Mouse (Mus musculus): ENCODE measurements around the gene Mmachc. TPM values are rescaled to one million over a fixed set of nuclear protein-coding genes. Genes with fewer than 3 reads are reported as not detected.

Gene Mmachc
- polyA plus RNA-seq, 1 experiment from 2014 or later: 27.0 TPM

GRCm38 (mm10) chr4:116721098-116721628, 13.0 kb upstream of the Mmachc start:
- H3K27ac ChIP-seq (ENCODE audit: low read length): peak overlapping the region; percentile 87
- no peaks in the 10 kb centered on the region for H3K9me3 ChIP-seq (ENCODE audit: low read length)
- H3K27me3 ChIP-seq (ENCODE audit: insufficient read depth, low read length): no peaks in the 10 kb centered on the region
- peak; percentile 79 for ATAC-seq (ENCODE audit: low FRiP score, low TSS enrichment)
- WGBS: under 1% methylated on average over 29 of the region's 29 CpGs
- peak overlapping the region; percentile 89 for H3K4me3 ChIP-seq (ENCODE audit: low read length)
- peaks cover 10% of the 10 kb centered on the region; the same call in 1 of the 2 replicates for H3K4me1 ChIP-seq (ENCODE audit: insufficient read depth, low read length)
- peak overlapping the region; percentile 90 for H3K4me2 ChIP-seq (replicated peaks; ENCODE audit: low read depth, low read length)
- H3K36me3 ChIP-seq (ENCODE audit: insufficient read depth, low read length): no peaks in the 10 kb centered on the region
- H3K9ac ChIP-seq (replicated peaks; ENCODE audit: low read length): peak overlapping the region; percentile 86

GRCm38 (mm10) chr4:116720343-116721097, 12.3 kb upstream of the Mmachc start, which contains the start of gene Tesk2:
Gene Tesk2, plus strand, starts transcription at chr4:116720948.
- under 1% methylated on average over 34 of the region's 34 CpGs for WGBS
- H3K9me3 ChIP-seq (ENCODE audit: low read length): no peaks in the 10 kb centered on the region

GRCm38 (mm10) chr4:116719396-116719795, 11.2 kb upstream of the Mmachc start:
- 21% methylated on average over 3 of the region's 3 CpGs for WGBS
- no peaks in the 10 kb centered on the region for H3K9me3 ChIP-seq (ENCODE audit: low read length)
- ATAC-seq (ENCODE audit: low FRiP score, low TSS enrichment): no peak

More at GRCm38 (mm10) chr4:116720343-116721097, 12.3 kb upstream of the Mmachc start, which contains the start of gene Tesk2:
- peaks cover 10% of the 10 kb centered on the region; the same call in 1 of the 2 replicates for H3K4me1 ChIP-seq (ENCODE audit: insufficient read depth, low read length)
- peak within 1 kb of the TSS; percentile 89 for H3K4me3 ChIP-seq (ENCODE audit: low read length)
- H3K27me3 ChIP-seq (ENCODE audit: insufficient read depth, low read length): no peaks in the 10 kb centered on the region
- H3K27ac ChIP-seq (ENCODE audit: low read length): peak within 1 kb of the TSS; percentile 87
- peak within 1 kb of the TSS; percentile 86 for H3K9ac ChIP-seq (replicated peaks; ENCODE audit: low read length)
- no peaks in the 10 kb centered on the region; the same call in 1 of the 2 replicates for H3K36me3 ChIP-seq (ENCODE audit: insufficient read depth, low read length)
- ATAC-seq (ENCODE audit: low FRiP score, low TSS enrichment): peak; percentile 98
- H3K4me2 ChIP-seq (replicated peaks; ENCODE audit: low read depth, low read length): peak within 1 kb of the TSS; percentile 90

GRCm38 (mm10) chr4:116712536-116712935, 4.3 kb upstream of the Mmachc start:
- H3K4me1 ChIP-seq (ENCODE audit: insufficient read depth, low read length): peaks cover 9% of the 10 kb centered on the region
- peaks cover 10% of the 10 kb centered on the region; the same call in 1 of the 2 replicates for H3K36me3 ChIP-seq (ENCODE audit: insufficient read depth, low read length)
- H3K27ac ChIP-seq (ENCODE audit: low read length): no peak overlapping the region
- H3K9ac ChIP-seq (replicated peaks; ENCODE audit: low read length): no peak overlapping the region
- ATAC-seq (ENCODE audit: low FRiP score, low TSS enrichment): no peak
- no peak overlapping the region for H3K4me2 ChIP-seq (replicated peaks; ENCODE audit: low read depth, low read length)
- H3K27me3 ChIP-seq (ENCODE audit: insufficient read depth, low read length): no peaks in the 10 kb centered on the region
- WGBS: 32% methylated on average over 1 of the region's 1 CpGs
- no peaks in the 10 kb centered on the region for H3K9me3 ChIP-seq (ENCODE audit: low read length)
- H3K4me3 ChIP-seq (ENCODE audit: low read length): no peak overlapping the region

More at GRCm38 (mm10) chr4:116719396-116719795, 11.2 kb upstream of the Mmachc start:
- H3K4me1 ChIP-seq (ENCODE audit: insufficient read depth, low read length): peaks cover 10% of the 10 kb centered on the region; the same call in 1 of the 2 replicates
- no peak overlapping the region for H3K4me2 ChIP-seq (replicated peaks; ENCODE audit: low read depth, low read length)
- no peak overlapping the region for H3K27ac ChIP-seq (ENCODE audit: low read length)
- no peak overlapping the region for H3K4me3 ChIP-seq (ENCODE audit: low read length)
- H3K36me3 ChIP-seq (ENCODE audit: insufficient read depth, low read length): peaks cover 8% of the 10 kb centered on the region; the same call in 1 of the 2 replicates
- no peaks in the 10 kb centered on the region for H3K27me3 ChIP-seq (ENCODE audit: insufficient read depth, low read length)
- no peak overlapping the region for H3K9ac ChIP-seq (replicated peaks; ENCODE audit: low read length)

- Histone ChIP-seq H3K4me1 (ENCODE audit: insufficient read depth, low read length) (peaks cover 9% of the 10 kb centered on the region), H3K27me3 (ENCODE audit: insufficient read depth, low read length) (no peaks in the 10 kb centered on the region), H3K9ac (replicated peaks; ENCODE audit: low read length) (no peak overlapping the region), H3K27ac (ENCODE audit: low read length) (no peak overlapping the region), H3K36me3 (ENCODE audit: insufficient read depth, low read length) (peaks cover 7% of the 10 kb centered on the region; the same call in 1 of the 2 replicates), H3K4me3 (ENCODE audit: low read length) (no peak overlapping the region), H3K4me2 (replicated peaks; ENCODE audit: low read depth, low read length) (no peak overlapping the region), H3K9me3 (ENCODE audit: low read length) (no peaks in the 10 kb centered on the region)
- no peak for ATAC-seq (ENCODE audit: low FRiP score, low TSS enrichment)
- WGBS: 88% methylated on average over 2 of the region's 2 CpGs
Observed at GRCm38 (mm10) chr4:116710154-116710553, 1.9 kb upstream of the Mmachc start.

GRCm38 (mm10) chr4:116708791-116709390, 685 bp upstream of the Mmachc start:
- Histone ChIP-seq H3K4me2 (replicated peaks; ENCODE audit: low read depth, low read length) (peak overlapping the region; percentile 85), H3K36me3 (ENCODE audit: insufficient read depth, low read length) (peaks cover 4% of the 10 kb centered on the region; the same call in 1 of the 2 replicates), H3K27ac (ENCODE audit: low read length) (peak overlapping the region; percentile 1; the same call in 1 of the 2 replicates), H3K4me3 (ENCODE audit: low read length) (peak overlapping the region; percentile 77), H3K4me1 (ENCODE audit: insufficient read depth, low read length) (peaks cover 9% of the 10 kb centered on the region), H3K9ac (replicated peaks; ENCODE audit: low read length) (peak overlapping the region; percentile 72), H3K27me3 (ENCODE audit: insufficient read depth, low read length) (no peaks in the 10 kb centered on the region), H3K9me3 (ENCODE audit: low read length) (no peaks in the 10 kb centered on the region)
- ATAC-seq (ENCODE audit: low FRiP score, low TSS enrichment): peak; percentile 25; the same call in 1 of the 2 replicates
- WGBS: 5% methylated on average over 9 of the region's 9 CpGs

- 13% methylated on average over 9 of the region's 9 CpGs for WGBS
- Histone ChIP-seq H3K9me3 (ENCODE audit: low read length) (no peaks in the 10 kb centered on the region), H3K27ac (ENCODE audit: low read length) (no peak overlapping the region), H3K4me1 (ENCODE audit: insufficient read depth, low read length) (peaks cover 9% of the 10 kb centered on the region), H3K36me3 (ENCODE audit: insufficient read depth, low read length) (peaks cover 7% of the 10 kb centered on the region; the same call in 1 of the 2 replicates), H3K27me3 (ENCODE audit: insufficient read depth, low read length) (no peaks in the 10 kb centered on the region), H3K9ac (replicated peaks; ENCODE audit: low read length) (peak overlapping the region; percentile 78), H3K4me3 (ENCODE audit: low read length) (peak overlapping the region; percentile 77), H3K4me2 (replicated peaks; ENCODE audit: low read depth, low read length) (peak overlapping the region; percentile 66)
- 0 out of 2 replicates have a peak, but pooled peaks have one; percentile 2 for ATAC-seq (ENCODE audit: low FRiP score, low TSS enrichment)
Observed at GRCm38 (mm10) chr4:116707666-116708065, 540 bp downstream of the Mmachc start.

- H3K4me3 ChIP-seq (ENCODE audit: low read length): no peak overlapping the region
- H3K27me3 ChIP-seq (ENCODE audit: insufficient read depth, low read length): no peaks in the 10 kb centered on the region
- H3K4me1 ChIP-seq (ENCODE audit: insufficient read depth, low read length): peaks cover under 1% of the 10 kb centered on the region
- WGBS: 31% methylated on average over 6 of the region's 6 CpGs
- no peak overlapping the region for H3K9ac ChIP-seq (replicated peaks; ENCODE audit: low read length)
- peaks cover 30% of the 10 kb centered on the region for H3K36me3 ChIP-seq (ENCODE audit: insufficient read depth, low read length)
- H3K9me3 ChIP-seq (ENCODE audit: low read length): no peaks in the 10 kb centered on the region
- no peak overlapping the region for H3K4me2 ChIP-seq (replicated peaks; ENCODE audit: low read depth, low read length)
- H3K27ac ChIP-seq (ENCODE audit: low read length): no peak overlapping the region
- ATAC-seq (ENCODE audit: low FRiP score, low TSS enrichment): no peak
Observed at GRCm38 (mm10) chr4:116703804-116704203, 4.4 kb downstream of the Mmachc start.

- Histone ChIP-seq H3K27me3 (ENCODE audit: insufficient read depth, low read length) (no peaks in the 10 kb centered on the region), H3K4me3 (ENCODE audit: low read length) (no peak overlapping the region), H3K27ac (ENCODE audit: low read length) (no peak overlapping the region), H3K4me1 (ENCODE audit: insufficient read depth, low read length) (no peaks in the 10 kb centered on the region), H3K36me3 (ENCODE audit: insufficient read depth, low read length) (peaks cover 49% of the 10 kb centered on the region), H3K9ac (replicated peaks; ENCODE audit: low read length) (no peak overlapping the region), H3K4me2 (replicated peaks; ENCODE audit: low read depth, low read length) (no peak overlapping the region), H3K9me3 (ENCODE audit: low read length) (no peaks in the 10 kb centered on the region)
- WGBS: 67% methylated on average over 1 of the region's 1 CpGs
- no peak for ATAC-seq (ENCODE audit: low FRiP score, low TSS enrichment)
Observed at GRCm38 (mm10) chr4:116700964-116701363, 7.2 kb downstream of the Mmachc start.

All from kidney, embryonic 16.5 days (tissue).